Mouse (Mus musculus): ENCODE measurements around the gene 1700024B05Rik.
"Not testable (repeated sequence)": the region's sequence is repeated elsewhere in the genome, so short reads cannot be mapped to it uniquely, and the experiment has no call there.

Gene 1700024B05Rik

DNA sequence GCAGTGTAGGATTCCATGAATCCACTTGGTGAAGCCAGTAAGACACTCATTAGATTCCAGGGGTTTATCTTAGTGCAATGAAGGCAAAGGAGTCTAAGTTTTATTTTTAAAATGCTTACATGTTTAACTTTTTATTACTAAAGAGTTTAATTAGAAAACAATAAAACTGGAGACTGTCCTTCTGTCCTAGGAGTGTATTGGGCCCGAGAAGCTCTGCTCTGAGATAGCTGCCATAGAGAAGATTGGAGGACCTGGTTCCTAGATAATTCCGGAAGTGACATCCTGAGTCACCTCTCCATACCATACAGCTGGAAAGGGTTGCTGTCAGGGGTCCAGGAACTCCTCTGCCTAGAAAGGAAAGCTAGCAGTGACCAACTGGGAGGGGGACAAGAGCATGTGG, at the start of gene 1700024B05Rik:
TSS of gene 1700024B05Rik (plus strand) at position 301 of the 400 bp plus-strand sequence.
- DNase-seq: not testable (repeated sequence)

GRCm38 (mm10) chr14:41907190-41907589, 36.6 kb upstream of the 1700024B05Rik start, which contains the start of gene Gm7980:
Gm7980 (minus strand) TSS chr14:41907290.
- DNase-seq: not testable (repeated sequence)

- not testable (repeated sequence) for DNase-seq
Measured at GRCm38 (mm10) chr14:41924649-41925048, 19.1 kb upstream of the 1700024B05Rik start, which contains the start of gene 1700049E17Rik1. 1700049E17Rik1 (plus strand) TSS chr14:41924949.

- not testable (repeated sequence) for DNase-seq
Measured at GRCm38 (mm10) chr14:41964095-41964494, 20.3 kb downstream of the 1700024B05Rik start.

DNA sequence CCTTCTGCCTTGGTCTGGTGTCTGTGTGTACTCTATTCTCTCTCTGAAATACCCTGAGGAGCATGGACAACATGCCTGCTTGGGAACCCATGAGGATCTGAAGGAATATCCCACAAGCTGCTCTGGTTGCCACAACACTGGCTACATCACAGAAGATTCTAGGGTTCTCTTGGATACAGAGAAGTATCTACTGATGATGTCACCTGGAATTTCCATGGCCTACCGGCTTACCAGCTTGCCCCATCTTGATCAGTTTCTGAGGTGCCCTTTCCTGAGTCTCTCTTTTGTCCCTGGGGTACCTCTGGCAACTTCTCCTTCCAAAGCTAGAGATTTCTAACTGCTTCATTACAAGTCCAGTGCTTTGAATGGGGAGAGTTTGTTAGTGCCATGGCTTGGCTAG, 24.0 kb downstream of the 1700024B05Rik start, which contains the start of gene Gm6401:
TSS of gene Gm6401 (minus strand) at position 101 of the 400 bp plus-strand sequence.
- DNase-seq: not testable (repeated sequence)

DNA sequence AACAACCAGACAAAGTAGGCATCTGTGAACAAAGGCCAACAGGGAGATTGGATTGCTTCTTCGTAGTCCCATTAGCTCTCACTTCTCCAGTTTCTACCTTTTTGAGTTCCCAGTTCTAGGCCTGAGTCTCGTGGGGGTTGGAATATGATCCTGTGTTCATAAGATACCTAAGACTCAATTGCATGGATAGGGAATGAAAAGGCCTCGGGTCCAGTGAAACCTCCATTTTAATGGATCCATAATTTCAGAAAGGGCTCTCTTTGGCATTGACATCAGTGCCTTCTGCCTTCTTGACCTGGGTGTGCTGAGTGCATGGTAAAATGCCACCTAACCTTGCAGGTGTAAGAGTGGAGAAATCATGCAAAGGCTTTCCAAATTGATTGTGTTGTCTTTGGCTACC, 24.8 kb downstream of the 1700024B05Rik start:
- DNase-seq: not testable (repeated sequence)

- DNase-seq: not testable (repeated sequence)
Measured at GRCm38 (mm10) chr14:41983225-41983624, 39.4 kb downstream of the 1700024B05Rik start, which contains the start of gene Gm3543. Gm3543 (minus strand) TSS chr14:41983325.

Data from right cerebral cortex, postnatal 14 days (tissue).